10 mouse cellular contexts compared by ENCODE assay signal in the genomic region with DNA sequence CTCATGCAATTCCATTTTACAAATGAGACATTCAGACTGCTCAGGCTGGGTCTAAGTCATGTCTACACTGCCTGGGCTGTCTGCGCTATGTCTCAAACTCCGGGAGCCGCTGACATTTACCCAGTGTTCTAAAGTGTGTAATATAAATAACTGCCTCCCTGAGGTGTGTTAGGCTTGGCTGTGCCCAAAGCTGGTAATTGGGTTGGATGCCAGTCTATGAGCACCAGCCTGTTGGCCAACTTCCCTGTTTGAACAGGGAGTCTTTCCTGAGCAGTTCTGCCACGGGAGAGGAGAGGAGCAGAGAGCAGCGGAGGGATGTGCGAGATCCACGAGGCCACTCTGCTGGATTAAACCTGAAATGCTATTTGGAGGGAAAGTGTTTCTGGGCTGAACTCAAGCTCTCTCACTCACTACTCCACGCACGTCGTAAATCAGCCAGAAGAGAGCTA.
DNase-seq lines count a peak whose midpoint lies in the region; ATAC-seq and TF ChIP-seq lines count a peak whose summit lies in the region.
"Had no signal": no experiment of that assay in that cellular context is flagged by ENCODE, and none has a peak within 500 bp of the region (broad histone marks: within the 10 kb centered on the region; RNA-seq: fewer than 3 reads in every experiment).

No protein-coding gene starts in this region.

- no peak overlapping the region for H3K9ac ChIP-seq in heart, embryonic 12.5 days
- H3K9ac ChIP-seq in lung, embryonic 14.5 days = no peak overlapping the region
- H3K9ac ChIP-seq: hindbrain, embryonic 15.5 days had no signal

- no peaks in the 10 kb centered on the region for H3K9me3 ChIP-seq in heart, embryonic 12.5 days (replicated peaks)
- no peaks in the 10 kb centered on the region for H3K9me3 ChIP-seq in lung, embryonic 14.5 days (ENCODE audit: low read depth, low read length)
- H3K9me3 ChIP-seq: hindbrain, embryonic 15.5 days had no signal

- TF ChIP-seq CTCF in lung, embryonic 14.5 days (IDR thresholded peaks at IDR 0.05; ENCODE audit: low read depth) = 0 out of 2 replicates have a peak, but pooled peaks have one; percentile 12

- H3K27ac ChIP-seq in heart, embryonic 12.5 days (ENCODE audit: poor library complexity, severe bottlenecking) = no peak overlapping the region
- no peak overlapping the region for H3K27ac ChIP-seq in lung, embryonic 14.5 days (ENCODE audit: low read depth)
- H3K27ac ChIP-seq: hindbrain, embryonic 15.5 days; macrophage had no signal

- no peaks in the 10 kb centered on the region for H3K36me3 ChIP-seq in heart, embryonic 12.5 days
- H3K36me3 ChIP-seq in lung, embryonic 14.5 days (ENCODE audit: insufficient read depth) = no peaks in the 10 kb centered on the region
- H3K36me3 ChIP-seq: hindbrain, embryonic 15.5 days had no signal

- no peak overlapping the region for H3K4me2 ChIP-seq in heart, embryonic 12.5 days
- no peak overlapping the region for H3K4me2 ChIP-seq in lung, embryonic 14.5 days
- H3K4me2 ChIP-seq: hindbrain, embryonic 15.5 days had no signal

- no peak overlapping the region for H3K4me3 ChIP-seq in heart, embryonic 12.5 days
- no peak overlapping the region for H3K4me3 ChIP-seq in lung, embryonic 14.5 days (ENCODE audit: low read depth, low read length)
- H3K4me3 ChIP-seq: hindbrain, embryonic 15.5 days had no signal

- DNase-seq in cerebellum, postnatal 4 days (ENCODE audit: low spot score in 2 of 2) = no peak
- DNase-seq in brain, adult 2 months (ENCODE audit: low read depth, low spot score) = peak; percentile 68
- peak; percentile 57 for DNase-seq in lung, embryonic 14.5 days
- DNase-seq in embryo, embryonic 10.5 days (ENCODE audit: low spot score) = no peak
- DNase-seq in T-cell, adult 2 months (ENCODE audit: low spot score) = no peak

- 56% methylated on average over 10 of the region's 10 CpGs for WGBS in heart, embryonic 12.5 days
- WGBS in lung, embryonic 14.5 days = 50% methylated on average over 10 of the region's 10 CpGs

- 0 out of 2 replicates have a peak, but pooled peaks cover 4% of the 10 kb centered on the region for H3K4me1 ChIP-seq in heart, embryonic 12.5 days (replicated peaks)
- no peaks in the 10 kb centered on the region for H3K4me1 ChIP-seq in lung, embryonic 14.5 days (ENCODE audit: insufficient read depth)
- H3K4me1 ChIP-seq: hindbrain, embryonic 15.5 days had no signal

- peak; percentile 65; the same call in 1 of the 2 replicates for ATAC-seq in cerebellum, adult (ENCODE audit: insufficient number of reproducible peaks, low FRiP score, low TSS enrichment)
- peak; percentile 39; the same call in 1 of the 2 replicates for ATAC-seq in heart, embryonic 12.5 days (ENCODE audit: insufficient number of reproducible peaks, low FRiP score)
- ATAC-seq in lung, embryonic 14.5 days (ENCODE audit: insufficient read depth) = peak; percentile 56; the same call in 1 of the 2 replicates
- ATAC-seq in activated CD4-positive, CD25-positive, alpha-beta regulatory T cell, adult 4 months = no peak

- no peaks in the 10 kb centered on the region for H3K27me3 ChIP-seq in heart, embryonic 12.5 days (replicated peaks)
- H3K27me3 ChIP-seq in lung, embryonic 14.5 days (ENCODE audit: insufficient read depth, low read length) = no peaks in the 10 kb centered on the region
- H3K27me3 ChIP-seq: hindbrain, embryonic 15.5 days had no signal

Comparison
In these comparisons a context has a peak if more than half of its experiments do, and no peak if none do; other contexts are left out.
1. DNase-seq: peak in brain, adult 2 months (single experiment) and lung, embryonic 14.5 days (single experiment); none in cerebellum, postnatal 4 days (0 of 2), embryo, embryonic 10.5 days (single experiment) and T-cell, adult 2 months (single experiment).